Mouse (Mus musculus) layer of hippocampus, adult 8-10 months (tissue): Measurements from ENCODE around the gene Nkx2-3. TPM values are rescaled to one million over a fixed set of nuclear protein-coding genes. Genes with fewer than 3 reads are reported as not detected.
A peak's percentile ranks its signal among the peaks of the same experiment; 100 is the strongest.

ENCODE experiments used
- DNase-seq, 2 experiments: peaks; one replicate each; pipeline ENCODE4 v3.0.0; 2022; ENCODE audit warnings: low spot score in 2 of 2
- total RNA-seq, 4 experiments: library from RNA; stranded (reverse); gene quantifications; 2 replicates each; pipeline ENCODE4 v1.2.4; 2022

Nkx2-3 gene
- total RNA-seq, 4 experiments from 2014 or later, result not detected

GRCm38 (mm10) chr19:43618505-43619030 lies 6.4 kb downstream of the Nkx2-3 start:
- no peak for DNase-seq

- DNase-seq, result no peak
Measured at GRCm38 (mm10) chr19:43619916-43620479, 7.9 kb downstream of the Nkx2-3 start.

GRCm38 (mm10) chr19:43623913-43624312 lies 11.8 kb downstream of the Nkx2-3 start:
- DNase-seq, result peak in 1 of 2 experiments; percentile 34

GRCm38 (mm10) chr19:43626160-43626559 lies 14.0 kb downstream of the Nkx2-3 start:
- DNase-seq, result no peak

GRCm38 (mm10) chr19:43627345-43627744 lies 15.2 kb downstream of the Nkx2-3 start:
- no peak for DNase-seq

- DNase-seq, result no peak
Measured at GRCm38 (mm10) chr19:43629088-43629487, 17.0 kb downstream of the Nkx2-3 start.

- DNase-seq, result peak; percentile 60 to 79
Measured at GRCm38 (mm10) chr19:43630466-43631251, 18.5 kb downstream of the Nkx2-3 start.

DNA sequence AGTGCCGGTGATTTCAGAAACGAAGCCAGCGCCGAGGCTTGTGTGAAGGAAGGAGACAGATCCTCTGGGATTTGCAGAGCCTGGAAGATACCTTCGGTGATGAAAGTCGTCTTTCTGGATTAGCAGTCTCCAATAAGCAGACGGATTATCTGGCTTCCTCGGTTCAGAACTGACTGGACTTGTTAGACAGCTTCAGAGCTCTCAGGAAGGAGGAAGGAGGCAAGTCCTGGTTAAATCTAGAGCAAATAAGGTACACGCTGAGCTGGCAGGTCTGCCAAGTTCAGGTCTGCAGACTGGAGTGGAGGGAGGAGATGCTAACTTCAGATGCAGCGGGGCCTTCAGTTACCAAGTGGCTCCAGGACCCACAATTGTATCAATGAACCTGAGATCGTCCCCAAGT lies 29.7 kb downstream of the Nkx2-3 start:
- no peak for DNase-seq

DNA sequence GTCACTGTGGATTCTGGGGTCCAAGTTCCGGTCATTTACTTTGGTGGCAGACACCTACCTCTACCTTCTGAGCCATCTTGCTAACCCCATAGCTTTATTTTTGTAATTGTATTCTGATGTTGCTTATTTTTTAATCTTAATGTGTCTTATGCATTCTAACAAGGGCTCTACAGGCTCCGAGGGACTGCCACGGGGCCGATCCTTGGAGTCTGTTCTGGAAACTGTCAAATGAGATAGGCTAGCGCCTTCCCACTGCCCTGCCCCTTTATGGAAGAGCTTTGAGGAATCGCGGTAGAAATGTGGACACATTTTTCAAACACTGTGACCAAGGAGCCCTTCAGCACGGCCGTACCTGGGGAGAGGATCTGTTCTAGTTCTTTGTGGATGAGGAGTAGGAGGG lies 30.7 kb downstream of the Nkx2-3 start:
- no peak for DNase-seq

DNA sequence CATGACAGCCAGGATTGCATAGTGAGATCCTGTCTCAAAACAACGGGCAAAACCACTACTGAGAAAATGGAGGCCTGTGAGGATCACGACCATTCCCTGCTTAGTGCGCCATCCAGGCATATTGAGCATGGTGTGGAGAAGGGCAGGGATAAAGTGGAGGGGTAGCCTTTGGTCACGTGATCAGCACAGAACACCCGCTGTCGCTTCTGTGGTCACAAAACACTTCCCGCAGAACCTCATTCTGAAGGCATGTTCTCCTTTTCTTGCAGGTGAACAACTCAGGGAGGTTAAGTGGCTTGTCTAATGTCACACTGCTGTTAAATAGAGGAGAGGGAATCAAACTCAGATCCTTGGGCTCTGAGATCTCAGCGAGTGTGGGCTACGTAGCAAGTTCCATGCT lies 33.4 kb downstream of the Nkx2-3 start:
- DNase-seq, result no peak

- DNase-seq, result no peak
Measured at GRCm38 (mm10) chr19:43646852-43647251, 34.7 kb downstream of the Nkx2-3 start.

DNA sequence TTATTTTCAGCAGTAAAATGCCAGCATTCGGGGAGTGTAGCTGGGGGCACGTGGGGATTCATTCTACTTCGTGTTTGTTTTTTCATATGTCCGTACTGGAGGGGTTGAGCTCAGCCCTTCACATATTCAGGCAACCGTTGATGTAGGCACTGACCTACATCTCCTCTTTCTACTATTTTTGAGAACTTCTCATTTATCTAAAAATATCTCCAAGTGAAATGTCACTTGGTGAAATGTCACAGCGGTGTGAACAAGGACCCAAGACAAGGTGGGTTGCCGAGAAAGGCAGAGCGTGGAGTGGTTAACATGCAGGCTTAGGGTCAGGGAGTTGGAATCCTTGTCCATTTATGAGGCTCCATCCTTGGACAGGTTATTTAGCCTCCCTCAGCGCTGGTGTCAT lies 35.1 kb downstream of the Nkx2-3 start:
- DNase-seq, result no peak

GRCm38 (mm10) chr19:43648343-43648742 lies 36.2 kb downstream of the Nkx2-3 start:
- no peak for DNase-seq

- no peak for DNase-seq
Measured at GRCm38 (mm10) chr19:43651241-43651785, 39.2 kb downstream of the Nkx2-3 start.

- DNase-seq, result peak in 1 of 2 experiments; percentile 59
Measured at GRCm38 (mm10) chr19:43655735-43656492, 43.8 kb downstream of the Nkx2-3 start.

DNA sequence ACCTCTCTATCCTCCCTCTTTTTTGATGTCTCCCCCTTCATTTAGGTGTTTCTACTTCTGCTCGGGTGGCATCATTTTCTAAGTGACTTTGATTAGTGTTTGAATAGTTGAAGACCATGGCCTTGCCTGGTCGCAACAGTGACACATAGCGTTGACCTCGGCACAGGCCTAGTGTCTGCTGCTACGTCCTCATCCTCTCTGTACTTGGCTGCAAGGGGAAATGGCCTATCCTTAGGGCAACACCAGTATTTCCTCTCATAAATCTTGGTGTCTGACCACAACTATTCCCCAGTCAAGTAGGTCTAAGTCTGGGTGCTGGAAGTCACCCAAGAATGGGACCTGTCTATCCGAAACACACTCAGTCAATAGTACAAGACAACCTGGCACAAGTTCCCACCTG lies 47.5 kb downstream of the Nkx2-3 start:
- no peak for DNase-seq

- DNase-seq, result no peak
Measured at GRCm38 (mm10) chr19:43660774-43661173, 48.6 kb downstream of the Nkx2-3 start.

GRCm38 (mm10) chr19:43662176-43662967 lies 50.2 kb downstream of the Nkx2-3 start:
- no peak for DNase-seq

- DNase-seq, result no peak
Measured at GRCm38 (mm10) chr19:43663471-43663870, 51.3 kb downstream of the Nkx2-3 start.
